Mouse (Mus musculus) small intestine, adult 2 months (tissue): ENCODE results near the gene Gcm2.

ENCODE experiments used
- CTCF ChIP-seq: fragments of 200-500 bp; IDR thresholded peaks from 2 replicates; pipeline ENCODE4 v1.5.1; 2012; ENCODE audit warnings: low read depth, mild to moderate bottlenecking, control low read depth, inconsistent platforms, low read length, moderate library complexity, mixed read lengths; ENCODE audit not compliant: insufficient replicate concordance, insufficient read length; ENCODE audit errors: extremely low read depth
- POLR2A ChIP-seq: fragments of 200-500 bp; IDR thresholded peaks from 2 replicates; pipeline ENCODE4 v1.6.1; 2012; ENCODE audit warnings: low read depth, mild to moderate bottlenecking, control low read depth, inconsistent platforms, low read length, moderate library complexity

- TF ChIP-seq CTCF (peak; percentile 84; the same call in 1 of the 2 replicates), POLR2A (no peak)
Measured at GRCm38 (mm10) chr13:41134901-41135300, 24.1 kb upstream of the Gcm2 start.
